Mouse (Mus musculus) liver, adult 2 months (tissue): ENCODE measurements around the gene Zfx.

Experiments
- CTCF ChIP-seq: fragments of 200-500 bp; IDR thresholded peaks from 2 replicates; pipeline ENCODE4 v1.5.1; 2011; ENCODE audit warnings: low read depth, low read length, control low read depth
- POLR2A ChIP-seq: fragments of 200-500 bp; IDR thresholded peaks from 2 replicates; pipeline ENCODE4 v1.6.1; 2011; ENCODE audit warnings: low read length, control low read depth; ENCODE audit not compliant: insufficient read depth; ENCODE audit errors: extremely low read depth

DNA sequence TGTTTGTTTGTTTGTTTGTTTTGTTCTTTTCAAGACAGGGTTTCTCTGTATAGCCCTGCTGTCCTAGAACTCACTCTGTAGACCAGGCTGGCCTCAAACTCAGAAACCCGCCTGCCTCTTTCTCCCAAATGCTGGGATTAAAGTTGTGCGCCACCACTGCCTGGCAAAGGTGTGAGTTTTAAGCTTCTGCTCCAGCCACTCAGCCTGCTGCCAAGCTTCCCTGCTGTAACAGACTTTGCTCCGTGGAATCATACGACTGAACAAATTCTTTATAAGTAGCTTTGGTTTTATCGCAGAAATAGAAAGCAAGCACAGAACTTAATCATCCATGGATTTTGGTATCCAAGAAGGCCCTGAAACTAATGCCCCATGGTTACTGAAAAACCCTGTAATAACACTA lies 76.1 kb downstream of the Zfx start:
- TF ChIP-seq POLR2A (no peak), CTCF (no peak)
